Mouse (Mus musculus): Measurements from ENCODE around the gene Tcf15. TPM values are rescaled to one million over a fixed set of nuclear protein-coding genes. Genes with fewer than 3 reads are reported as not detected.

Gene Tcf15
- polyA plus RNA-seq, 1 experiment, result not detected

- no peak overlapping the region for H3K4me3 ChIP-seq
- no peak overlapping the region for H3ac ChIP-seq (ENCODE audit: control insufficient read depth, insufficient read length)
- no peak overlapping the region for H3K4me2 ChIP-seq (ENCODE audit: low read depth)
- H3K36me3 ChIP-seq (ENCODE audit: control insufficient read depth, insufficient read depth), result no peaks in the 10 kb centered on the region
- TF ChIP-seq CEBPB (IDR thresholded peaks at IDR 0.05; ENCODE audit: insufficient read depth, poor library complexity, severe bottlenecking), result no peak
- TF ChIP-seq TCF3 (IDR thresholded peaks at IDR 0.05; ENCODE audit: insufficient read length, low read depth), result no peak
- TF ChIP-seq MAX (IDR thresholded peaks at IDR 0.05; ENCODE audit: low read depth), result no peak
- no peak for TF ChIP-seq TCF12 (IDR thresholded peaks at IDR 0.05; ENCODE audit: insufficient read depth, poor library complexity, severe bottlenecking)
- TF ChIP-seq MYOG (IDR thresholded peaks at IDR 0.05; ENCODE audit: control insufficient read depth in 1 of 3, insufficient read depth in 1 of 3, insufficient read length in 2 of 3, low read depth in 2 of 3), result no peak
- TF ChIP-seq MYOD1 (IDR thresholded peaks at IDR 0.05; ENCODE audit: control insufficient read depth in 1 of 3, insufficient read length in 2 of 3, low read depth in 2 of 3), result no peak
- TF ChIP-seq POLR2A (IDR thresholded peaks at IDR 0.05; ENCODE audit: insufficient read length, low read depth), result no peak
- H3K27me3 ChIP-seq (ENCODE audit: control insufficient read depth, insufficient read depth, insufficient read length), result peaks cover 68% of the 10 kb centered on the region
- no peaks in the 10 kb centered on the region for H3K79me2 ChIP-seq (ENCODE audit: control insufficient read depth, insufficient read depth)
These were observed 3.7 kb downstream of the Tcf15 start for GRCm38 (mm10) chr2:152147079-152147478.

- H3K4me2 ChIP-seq (ENCODE audit: low read depth), result no peak overlapping the region
- H3K79me2 ChIP-seq (ENCODE audit: control insufficient read depth, insufficient read depth), result no peaks in the 10 kb centered on the region
- TF ChIP-seq MAX (IDR thresholded peaks at IDR 0.05; ENCODE audit: low read depth) (no peak), CEBPB (IDR thresholded peaks at IDR 0.05; ENCODE audit: insufficient read depth, poor library complexity, severe bottlenecking) (no peak), E2F4 (IDR thresholded peaks at IDR 0.05; ENCODE audit: insufficient read depth) (no peak), POLR2A (IDR thresholded peaks at IDR 0.05; ENCODE audit: insufficient read length, low read depth) (no peak), SRF (IDR thresholded peaks at IDR 0.05; ENCODE audit: control insufficient read depth, insufficient read length, low read depth) (no peak), REST (IDR thresholded peaks at IDR 0.05; ENCODE audit: insufficient read depth, insufficient read length) (no peak), POLR2AphosphoS2 (IDR thresholded peaks at IDR 0.05; ENCODE audit: insufficient read length, low read depth) (no peak), MYOD1 (IDR thresholded peaks at IDR 0.05; ENCODE audit: control insufficient read depth in 1 of 3, insufficient read length in 2 of 3, low read depth in 2 of 3) (no peak), TCF3 (IDR thresholded peaks at IDR 0.05; ENCODE audit: insufficient read length, low read depth) (no peak)
- peaks cover 55% of the 10 kb centered on the region for H3K27me3 ChIP-seq (ENCODE audit: control insufficient read depth, insufficient read depth, insufficient read length)
- H3K36me3 ChIP-seq (ENCODE audit: control insufficient read depth, insufficient read depth), result no peaks in the 10 kb centered on the region
- no peak overlapping the region for H3K4me3 ChIP-seq
- no peak overlapping the region for H3ac ChIP-seq (ENCODE audit: control insufficient read depth, insufficient read length)
These were observed 5.3 kb downstream of the Tcf15 start for GRCm38 (mm10) chr2:152148675-152149074.

- H3K4me3 ChIP-seq, result no peak overlapping the region
- no peak overlapping the region for H3K4me2 ChIP-seq (ENCODE audit: low read depth)
- H3ac ChIP-seq (ENCODE audit: control insufficient read depth, insufficient read length), result no peak overlapping the region
- peaks cover 55% of the 10 kb centered on the region for H3K27me3 ChIP-seq (ENCODE audit: control insufficient read depth, insufficient read depth, insufficient read length)
- H3K36me3 ChIP-seq (ENCODE audit: control insufficient read depth, insufficient read depth), result no peaks in the 10 kb centered on the region
- TF ChIP-seq REST (IDR thresholded peaks at IDR 0.05; ENCODE audit: insufficient read depth, insufficient read length), result no peak
- no peak for TF ChIP-seq POLR2AphosphoS2 (IDR thresholded peaks at IDR 0.05; ENCODE audit: insufficient read length, low read depth)
- TF ChIP-seq SRF (IDR thresholded peaks at IDR 0.05; ENCODE audit: control insufficient read depth, insufficient read length, low read depth), result no peak
- TF ChIP-seq TCF12 (IDR thresholded peaks at IDR 0.05; ENCODE audit: insufficient read depth, poor library complexity, severe bottlenecking), result no peak
- TF ChIP-seq POLR2A (IDR thresholded peaks at IDR 0.05; ENCODE audit: insufficient read length, low read depth), result no peak
- no peak for TF ChIP-seq CEBPB (IDR thresholded peaks at IDR 0.05; ENCODE audit: insufficient read depth, poor library complexity, severe bottlenecking)
- no peak for TF ChIP-seq MYOG (IDR thresholded peaks at IDR 0.05; ENCODE audit: control insufficient read depth in 1 of 3, insufficient read depth in 1 of 3, insufficient read length in 2 of 3, low read depth in 2 of 3)
- no peak for TF ChIP-seq MYOD1 (IDR thresholded peaks at IDR 0.05; ENCODE audit: control insufficient read depth in 1 of 3, insufficient read length in 2 of 3, low read depth in 2 of 3)
- TF ChIP-seq USF1 (IDR thresholded peaks at IDR 0.05; ENCODE audit: low read depth), result no peak
- TF ChIP-seq TCF3 (IDR thresholded peaks at IDR 0.05; ENCODE audit: insufficient read length, low read depth), result no peak
- TF ChIP-seq MAX (IDR thresholded peaks at IDR 0.05; ENCODE audit: low read depth), result no peak
- no peak for TF ChIP-seq E2F4 (IDR thresholded peaks at IDR 0.05; ENCODE audit: insufficient read depth)
- no peaks in the 10 kb centered on the region for H3K79me2 ChIP-seq (ENCODE audit: control insufficient read depth, insufficient read depth)
These were observed 6.5 kb downstream of the Tcf15 start for GRCm38 (mm10) chr2:152149891-152150290.

GRCm38 (mm10) chr2:152150373-152150772, 7.0 kb downstream of the Tcf15 start:
- TF ChIP-seq REST (IDR thresholded peaks at IDR 0.05; ENCODE audit: insufficient read depth, insufficient read length) (no peak), CEBPB (IDR thresholded peaks at IDR 0.05; ENCODE audit: insufficient read depth, poor library complexity, severe bottlenecking) (no peak), TCF12 (IDR thresholded peaks at IDR 0.05; ENCODE audit: insufficient read depth, poor library complexity, severe bottlenecking) (no peak), MYOD1 (IDR thresholded peaks at IDR 0.05; ENCODE audit: control insufficient read depth in 1 of 3, insufficient read length in 2 of 3, low read depth in 2 of 3) (no peak)
- H3ac ChIP-seq (ENCODE audit: control insufficient read depth, insufficient read length), result no peak overlapping the region
- H3K27me3 ChIP-seq (ENCODE audit: control insufficient read depth, insufficient read depth, insufficient read length), result peaks cover 56% of the 10 kb centered on the region
- no peaks in the 10 kb centered on the region for H3K79me2 ChIP-seq (ENCODE audit: control insufficient read depth, insufficient read depth)
- no peaks in the 10 kb centered on the region for H3K36me3 ChIP-seq (ENCODE audit: control insufficient read depth, insufficient read depth)
- no peak overlapping the region for H3K4me3 ChIP-seq
- no peak overlapping the region for H3K4me2 ChIP-seq (ENCODE audit: low read depth)

- H3K27me3 ChIP-seq (ENCODE audit: control insufficient read depth, insufficient read depth, insufficient read length), result peaks cover 56% of the 10 kb centered on the region
- no peak overlapping the region for H3K4me3 ChIP-seq
- no peaks in the 10 kb centered on the region for H3K36me3 ChIP-seq (ENCODE audit: control insufficient read depth, insufficient read depth)
- no peak overlapping the region for H3K4me2 ChIP-seq (ENCODE audit: low read depth)
- H3K79me2 ChIP-seq (ENCODE audit: control insufficient read depth, insufficient read depth), result no peaks in the 10 kb centered on the region
- no peak overlapping the region for H3ac ChIP-seq (ENCODE audit: control insufficient read depth, insufficient read length)
- no peak for TF ChIP-seq MAX (IDR thresholded peaks at IDR 0.05; ENCODE audit: low read depth)
These were observed 10.0 kb downstream of the Tcf15 start for GRCm38 (mm10) chr2:152153361-152153760.
